Mouse (Mus musculus): Measurements from ENCODE around the gene Fam160a2.

Gene Fam160a2

DNA sequence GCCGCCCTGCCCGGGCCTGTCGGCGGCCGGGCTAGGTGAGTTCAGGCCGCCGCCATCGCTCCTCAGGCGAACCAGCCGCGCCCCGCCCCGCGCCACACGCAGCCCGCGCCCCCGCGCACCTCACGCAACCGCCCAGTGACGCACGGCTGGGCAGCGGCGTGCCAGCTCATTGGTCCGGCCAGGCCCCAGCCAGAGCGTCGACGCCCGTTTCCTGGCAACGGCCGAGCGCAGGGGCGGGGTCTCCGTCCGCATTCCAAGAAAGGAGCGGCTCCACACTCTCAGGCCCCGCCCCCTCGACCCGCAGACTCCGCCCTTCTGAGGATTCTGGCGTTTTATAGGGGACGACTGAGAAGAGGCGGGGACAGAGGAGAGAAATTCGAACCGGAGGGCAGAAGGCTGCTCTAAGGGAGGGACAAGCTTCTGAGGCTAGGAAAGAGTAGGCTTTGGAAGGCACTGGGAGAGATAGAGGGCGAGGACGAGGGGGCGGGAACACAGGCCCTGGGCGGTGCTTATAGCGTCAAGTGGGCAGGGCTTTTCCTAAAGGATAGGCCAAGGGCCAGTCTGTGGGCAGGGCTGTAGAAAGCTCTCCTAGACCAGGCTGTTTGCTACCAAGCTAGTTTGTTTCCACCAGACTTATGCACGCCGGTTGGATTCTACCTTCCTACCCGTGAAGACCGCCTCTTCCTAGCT, at the start of gene Fam160a2:
Gene Fam160a2, minus strand, starts transcription at position 120 of the 690 bp plus-strand sequence.
- peak; percentile 100 for DNase-seq

DNA sequence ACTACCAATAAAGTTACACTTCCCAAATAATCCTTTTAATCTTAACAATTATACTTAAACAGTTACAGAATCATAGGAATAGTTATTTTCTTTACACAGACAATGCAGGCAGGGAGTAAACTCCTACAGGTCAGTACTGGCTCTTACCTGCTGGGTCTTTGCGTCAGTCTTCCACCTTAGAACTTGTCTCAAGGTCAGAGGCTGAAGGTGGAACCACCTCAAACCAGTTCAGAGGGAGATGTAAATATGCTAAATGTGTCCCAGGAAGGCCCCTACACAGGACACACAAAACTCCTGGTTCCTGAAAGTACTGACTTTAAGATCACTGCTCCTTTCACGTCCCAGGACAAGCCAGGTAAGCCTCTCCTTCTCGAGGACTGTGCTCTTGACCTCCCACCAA, 45.2 kb upstream of the Fam160a2 start:
- DNase-seq = no peak

DNA sequence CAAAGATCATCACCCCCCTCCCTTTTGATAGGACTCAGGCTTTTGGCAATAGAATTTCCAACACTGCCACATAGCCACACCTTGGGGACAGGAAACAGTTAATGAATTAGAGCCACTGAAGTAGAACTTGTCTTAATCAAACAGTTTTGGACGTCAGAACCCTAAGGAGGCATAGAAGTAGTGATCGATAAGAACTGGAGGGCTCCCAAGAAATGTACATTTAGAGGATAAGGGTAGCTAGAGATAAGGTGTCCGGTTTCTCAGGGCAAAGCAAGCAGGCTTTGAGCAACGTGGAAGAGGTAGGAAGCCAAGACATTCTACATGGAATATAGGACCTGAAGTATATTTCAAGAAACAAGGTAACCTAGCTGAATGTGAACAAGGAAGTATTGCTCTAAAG, 41.6 kb upstream of the Fam160a2 start:
- no peak for DNase-seq

DNA sequence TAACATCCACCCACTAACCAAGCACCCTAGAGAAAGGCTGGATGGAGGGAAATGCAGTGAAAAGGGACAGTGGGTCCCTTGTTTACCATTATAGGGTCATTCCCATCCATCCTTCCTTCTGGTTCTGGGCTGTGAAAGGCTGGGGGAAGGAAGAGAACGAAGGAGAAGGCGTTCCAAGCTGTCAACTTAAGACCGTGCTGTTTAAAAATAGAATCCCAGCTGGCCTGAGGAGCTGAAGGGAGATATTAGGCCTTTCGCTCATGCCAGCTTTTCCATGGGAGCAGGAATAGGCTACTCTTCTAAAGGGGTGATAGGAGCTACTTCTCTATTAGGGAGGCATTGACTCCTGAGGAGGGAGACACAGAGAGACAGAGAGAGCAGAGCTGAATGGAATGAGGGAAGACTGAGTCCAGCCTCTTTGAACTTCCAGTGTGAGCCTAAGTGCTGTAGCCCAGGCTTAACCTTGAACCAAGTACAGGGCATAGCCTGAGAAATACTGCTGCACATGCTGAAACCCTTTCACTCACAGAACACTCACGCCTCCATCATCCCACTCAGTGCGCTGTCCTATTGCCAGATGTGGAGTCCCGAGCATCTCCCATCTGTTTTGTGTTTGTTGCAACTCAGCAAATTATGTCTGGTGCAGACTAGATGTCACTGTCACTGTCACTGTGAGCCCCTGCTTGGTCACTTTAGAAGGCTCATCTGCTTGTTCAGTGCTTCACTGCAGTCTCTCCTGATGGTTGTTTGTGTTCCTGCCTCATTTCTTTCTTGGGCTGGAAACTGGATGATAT, 38.3 kb upstream of the Fam160a2 start:
- DNase-seq = peak; percentile 21

DNA sequence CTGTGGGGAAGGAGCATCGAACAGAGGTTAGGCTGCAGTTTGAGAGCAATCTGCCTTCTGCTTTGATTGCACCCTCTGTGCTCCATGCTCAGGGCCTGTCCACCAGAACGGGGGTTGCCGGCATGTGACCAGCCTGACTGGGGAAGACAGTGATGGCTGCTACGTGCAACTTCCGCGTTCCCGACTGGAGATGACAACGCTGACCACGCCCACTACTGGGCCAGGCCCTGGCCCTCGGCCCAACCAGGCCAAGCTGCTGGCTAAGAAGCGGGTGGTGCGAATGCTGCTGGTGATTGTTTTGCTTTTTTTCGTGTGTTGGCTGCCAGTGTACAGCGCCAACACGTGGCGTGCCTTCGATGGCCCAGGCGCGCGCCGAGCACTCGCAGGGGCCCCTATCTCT, 34.9 kb upstream of the Fam160a2 start:
- DNase-seq = peak; percentile 49

DNA sequence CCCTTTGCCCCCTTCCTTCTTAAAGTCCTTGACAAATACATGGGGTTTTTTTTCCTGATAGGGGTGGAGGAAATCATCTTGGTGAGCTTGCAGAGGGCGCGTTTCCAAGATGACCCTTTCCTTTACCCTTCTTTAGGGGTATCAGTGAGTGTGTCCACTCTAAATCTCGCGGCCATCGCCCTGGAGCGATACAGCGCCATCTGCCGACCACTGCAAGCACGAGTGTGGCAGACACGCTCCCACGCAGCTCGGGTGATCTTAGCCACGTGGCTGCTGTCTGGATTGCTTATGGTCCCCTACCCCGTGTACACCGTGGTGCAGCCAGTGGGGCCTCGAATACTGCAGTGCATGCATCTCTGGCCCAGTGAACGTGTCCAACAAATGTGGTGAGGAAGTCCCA, 34.0 kb upstream of the Fam160a2 start:
- no peak for DNase-seq

DNA sequence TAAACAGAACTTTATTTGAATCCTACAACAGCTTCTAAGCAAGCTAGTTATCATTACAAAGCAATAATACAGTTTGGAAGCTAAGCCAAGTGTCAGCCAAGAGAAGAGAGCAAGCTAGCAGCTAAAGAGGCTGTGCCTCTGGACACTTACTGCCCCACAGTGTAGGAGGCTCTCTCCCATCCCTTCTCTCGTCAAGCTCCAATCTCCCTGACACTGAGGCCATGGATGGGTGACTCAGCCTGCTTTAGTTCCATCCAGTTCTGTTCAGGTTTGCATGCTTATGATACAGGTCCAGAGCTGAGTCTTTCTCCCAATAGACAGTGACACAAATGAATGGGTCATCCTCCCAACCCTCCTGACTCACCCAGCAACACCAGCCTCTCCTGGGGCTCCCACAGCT, 32.2 kb upstream of the Fam160a2 start:
- no peak for DNase-seq

DNA sequence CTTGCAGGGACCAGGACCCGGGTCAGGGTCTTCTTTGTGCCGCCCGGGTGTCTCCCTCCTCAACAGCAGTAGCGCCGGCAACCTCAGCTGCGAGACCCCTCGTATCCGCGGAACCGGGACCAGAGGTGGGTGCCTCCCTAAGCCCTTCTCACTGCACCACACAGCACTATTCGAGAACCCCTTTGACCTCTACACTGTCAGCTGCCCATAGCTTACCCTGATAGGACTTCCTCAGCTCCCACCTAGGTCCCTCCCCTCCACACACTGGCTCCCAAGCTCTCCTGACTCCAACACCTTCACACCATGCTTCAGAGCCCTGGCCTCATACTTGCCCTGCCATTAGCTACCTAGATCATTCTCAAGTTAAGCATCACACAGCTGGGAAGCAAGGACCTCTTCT, 26.2 kb upstream of the Fam160a2 start:
- no peak for DNase-seq

DNA sequence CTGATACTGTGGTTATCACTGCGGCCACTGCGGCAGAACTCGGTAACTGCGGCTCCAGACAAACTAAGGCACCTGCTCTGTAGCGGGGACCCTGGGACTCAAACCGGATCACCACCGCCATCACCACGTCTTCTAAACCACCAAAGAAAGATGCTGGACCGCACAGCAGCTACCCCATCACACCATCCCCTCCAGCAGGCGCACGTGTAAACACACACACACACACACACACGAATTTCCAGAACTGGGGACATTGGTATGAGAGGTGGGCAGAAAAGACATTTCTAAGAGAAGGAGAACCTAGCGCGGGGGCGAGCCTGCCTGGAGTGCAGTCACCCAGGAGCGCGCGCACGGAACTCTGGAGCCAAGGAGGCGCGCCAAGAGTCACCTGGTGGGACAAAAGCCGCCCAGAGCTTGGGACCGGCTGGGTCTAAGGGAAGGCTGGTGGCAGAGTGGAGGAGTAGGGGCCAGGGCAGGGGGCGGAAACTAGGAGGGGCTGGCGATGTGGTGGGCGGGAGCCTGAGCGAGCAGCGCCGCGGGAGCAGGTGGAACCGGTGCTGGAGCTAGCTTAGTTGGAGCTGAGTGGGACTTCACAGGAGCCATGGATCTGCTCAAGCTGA, 25.7 kb upstream of the Fam160a2 start, which contains the start of gene Cckbr:
Gene Cckbr, plus strand, starts transcription at position 308 of the 620 bp plus-strand sequence.
- no peak for DNase-seq

DNA sequence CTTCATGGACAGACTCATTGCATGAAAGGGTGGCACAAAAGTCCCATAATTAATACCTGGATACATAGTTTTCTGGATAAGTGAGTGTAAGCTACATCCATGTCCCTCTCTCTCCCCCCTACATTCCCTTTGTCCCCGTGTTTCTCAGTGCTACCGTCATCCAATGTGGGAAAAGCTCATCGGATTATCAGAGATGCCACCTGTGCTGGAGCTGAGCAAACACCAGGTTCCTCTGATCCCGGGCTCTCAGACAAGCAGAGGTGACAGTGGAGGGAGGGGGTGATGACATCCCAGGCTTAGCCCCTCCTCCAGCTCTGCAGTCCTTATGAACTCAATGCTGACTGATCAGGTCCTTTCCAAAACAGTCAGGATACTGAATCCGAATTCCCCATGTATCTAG, 24.5 kb upstream of the Fam160a2 start:
- DNase-seq = no peak

DNA sequence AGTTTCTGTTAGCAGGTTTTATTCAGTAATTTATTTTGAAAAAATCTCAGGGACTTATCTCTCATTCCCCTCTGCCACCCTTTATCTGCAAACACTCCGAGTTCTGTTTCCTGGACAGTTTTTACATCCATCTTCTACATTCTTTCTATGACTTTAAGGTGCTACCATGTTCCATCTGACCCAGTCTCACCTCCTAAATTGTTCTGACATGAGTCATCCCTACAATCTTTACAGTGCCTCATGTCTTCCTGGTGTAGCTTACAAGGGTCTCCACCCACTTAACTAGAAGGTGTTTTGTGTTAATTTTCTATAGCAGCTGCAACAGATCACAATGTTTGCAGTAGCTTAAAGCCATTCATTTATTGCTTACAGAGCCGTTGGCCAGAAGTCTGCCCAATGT, 21.0 kb upstream of the Fam160a2 start:
- DNase-seq = no peak

DNA sequence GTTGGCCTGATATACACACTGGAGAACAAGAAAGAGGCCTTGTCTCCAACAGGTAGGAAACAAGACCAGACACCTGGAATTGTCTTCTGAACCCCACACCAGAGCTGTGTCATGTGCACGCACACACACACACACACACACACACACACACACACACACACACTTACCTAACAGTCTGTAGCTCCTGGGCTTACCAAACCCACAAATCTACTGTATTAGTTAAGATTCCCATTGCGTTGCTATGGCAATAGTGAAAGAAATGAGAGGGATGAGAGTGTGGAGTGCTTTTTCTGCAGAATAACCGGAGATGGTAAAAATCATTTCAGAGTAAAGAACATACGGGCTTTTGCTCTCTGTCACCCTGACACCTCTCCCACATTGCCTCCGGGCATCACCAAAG, 18.3 kb upstream of the Fam160a2 start:
- no peak for DNase-seq

DNA sequence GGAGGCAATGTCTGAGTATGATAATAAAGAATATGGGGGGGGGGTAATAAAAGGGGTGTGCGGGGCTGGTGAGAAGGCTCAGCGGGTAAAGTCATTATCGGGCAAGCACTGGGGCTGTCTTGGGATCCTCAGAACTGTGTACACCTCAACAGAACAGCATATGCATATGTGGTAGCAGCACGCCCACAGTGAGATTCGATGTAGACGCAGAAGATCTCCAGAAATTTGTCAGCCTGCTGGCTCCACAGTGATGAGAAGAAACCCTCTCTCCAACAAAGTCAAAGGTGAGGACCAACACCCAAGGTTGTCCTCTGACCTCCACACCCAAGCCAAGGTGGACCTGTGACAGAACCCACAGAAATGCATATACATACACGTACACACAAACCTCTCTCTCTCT, 16.7 kb upstream of the Fam160a2 start:
- no peak for DNase-seq

DNA sequence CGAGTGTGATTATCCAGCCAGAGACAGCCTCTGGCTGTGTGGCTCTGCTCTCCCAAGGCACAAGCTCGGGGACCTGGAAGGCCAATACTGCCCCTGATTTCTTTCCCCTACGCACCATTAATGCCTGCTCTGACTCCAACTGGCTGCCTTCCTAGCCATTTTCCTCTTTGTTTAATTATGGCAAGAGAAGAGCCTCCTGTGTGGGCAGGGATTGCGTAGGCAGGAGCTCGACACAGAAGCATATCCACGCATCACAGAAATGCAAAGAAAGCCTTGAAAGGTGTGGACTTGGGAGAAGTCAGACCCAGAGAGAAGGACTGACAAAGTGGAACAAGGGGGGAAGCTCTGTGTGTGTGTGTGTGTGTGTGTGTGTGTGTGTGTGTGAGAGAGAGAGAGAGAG, 14.5 kb upstream of the Fam160a2 start:
- DNase-seq = no peak

DNA sequence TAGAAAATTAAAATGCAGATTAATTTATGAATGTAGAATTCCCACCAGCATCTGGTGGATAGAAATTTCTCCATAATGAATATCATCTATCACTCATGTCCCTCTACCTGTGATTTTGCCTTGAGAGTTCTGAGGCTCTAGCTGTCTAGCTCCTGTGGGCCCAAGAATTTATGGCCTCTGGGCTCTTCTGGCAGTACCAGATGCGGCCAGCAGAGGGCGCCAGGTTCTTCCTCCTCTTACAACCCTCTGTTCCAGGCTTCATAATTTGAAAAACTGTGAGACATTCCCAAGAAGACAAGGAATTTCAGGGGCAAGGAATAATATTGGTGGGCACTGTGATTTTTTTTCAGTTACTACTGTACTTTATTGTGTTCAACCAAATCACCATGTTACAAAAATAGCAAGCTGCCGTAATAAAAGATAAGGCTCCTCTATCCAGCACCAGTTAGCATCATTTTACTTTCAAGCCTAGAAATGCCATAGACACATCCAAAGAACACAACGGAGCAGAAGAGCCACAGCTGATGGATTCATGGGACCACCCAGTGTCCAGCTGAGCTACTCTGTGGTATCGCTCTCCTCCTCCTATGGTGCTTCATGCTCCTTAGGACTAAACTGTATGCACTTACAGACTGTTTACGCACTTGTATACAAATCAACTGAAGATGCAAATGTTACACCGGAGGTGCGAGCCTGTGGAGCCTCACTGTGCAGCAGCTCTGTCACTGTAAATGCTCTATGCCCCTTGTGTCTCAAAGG, 12.2 kb upstream of the Fam160a2 start:
- peak; percentile 81 for DNase-seq

DNA sequence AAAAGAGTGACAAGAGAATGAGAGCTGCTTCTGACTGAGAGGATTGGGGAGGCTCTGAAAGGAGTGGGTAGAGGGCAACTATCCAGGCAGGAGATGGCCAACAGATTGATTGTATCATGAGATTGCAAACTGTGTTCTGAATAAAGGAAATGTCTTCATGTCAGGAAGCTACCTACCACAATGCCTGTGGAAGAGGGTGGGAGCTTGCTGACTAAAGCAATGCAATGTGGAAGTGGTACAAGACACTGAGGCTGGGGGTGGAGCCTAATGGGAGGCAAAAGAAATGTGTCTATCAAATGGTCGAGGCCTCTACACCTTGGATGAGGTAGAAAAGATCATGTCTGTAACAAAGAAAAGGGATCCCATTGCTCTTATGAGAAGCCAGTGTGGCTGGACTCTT, 6.5 kb upstream of the Fam160a2 start:
- DNase-seq = no peak

DNA sequence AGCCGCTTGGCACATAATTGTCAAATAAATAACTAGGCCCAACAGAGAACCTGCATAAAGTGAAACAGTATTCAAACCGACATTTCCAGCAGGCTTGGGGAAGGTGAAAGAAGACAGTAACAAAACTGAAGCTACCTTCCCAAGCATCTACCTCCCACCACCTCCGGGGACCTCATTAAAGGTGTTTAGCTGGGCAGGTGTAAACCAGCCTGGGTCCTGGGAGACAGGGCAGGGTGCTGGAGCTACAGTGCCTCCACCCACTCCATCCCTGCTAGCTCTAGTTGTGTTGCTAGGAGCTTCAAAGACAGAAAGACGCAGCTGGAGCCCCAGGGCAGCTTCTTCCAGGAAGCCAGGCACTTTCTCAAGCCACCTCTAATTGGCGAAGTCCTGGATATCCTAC, 4.4 kb upstream of the Fam160a2 start, which contains the start of gene Cnga4:
Gene Cnga4, plus strand, starts transcription at position 301 of the 400 bp plus-strand sequence.
- DNase-seq = no peak

DNA sequence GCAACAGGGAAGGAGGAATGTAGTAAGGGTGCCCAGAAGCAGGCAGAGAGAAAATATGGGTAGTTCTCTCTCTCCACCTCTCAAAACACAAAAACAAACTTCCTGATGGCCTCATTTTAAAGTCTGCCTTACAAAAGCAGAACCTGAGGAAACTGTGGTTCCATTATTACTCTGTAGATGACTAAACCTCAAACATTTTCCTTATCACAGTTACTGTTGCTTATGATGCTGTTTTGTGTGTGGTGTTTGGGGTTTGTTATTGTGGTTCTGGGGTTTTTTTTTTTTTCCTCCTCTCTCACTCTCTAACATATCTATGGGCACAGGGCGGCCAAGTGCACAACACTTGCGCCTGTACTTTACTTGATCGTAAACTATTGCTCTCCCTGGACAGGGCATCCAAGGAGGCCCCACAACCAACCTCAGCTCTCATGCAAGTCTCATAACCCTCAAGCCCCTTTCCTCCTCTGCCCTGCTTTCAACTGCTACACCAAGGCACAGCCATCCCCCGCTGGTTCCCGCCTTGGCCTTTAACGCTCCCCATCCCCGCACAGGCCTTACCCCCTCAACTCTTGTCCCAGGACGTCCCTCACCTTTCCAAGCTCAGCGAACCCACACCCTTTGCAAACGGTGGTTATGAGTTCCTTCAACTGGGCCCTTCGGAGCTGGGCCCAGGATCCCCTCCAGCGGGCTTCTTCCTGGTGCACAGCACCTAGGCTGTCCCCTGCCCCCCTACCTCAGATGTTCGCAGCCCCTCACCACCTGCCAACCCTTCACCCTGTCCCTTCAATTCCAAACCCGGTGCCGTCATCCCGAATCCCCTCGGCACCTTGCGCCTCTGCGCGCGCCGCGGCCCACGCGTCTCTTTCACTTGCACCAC, 558 bp downstream of the Fam160a2 start:
- DNase-seq = no peak

DNA sequence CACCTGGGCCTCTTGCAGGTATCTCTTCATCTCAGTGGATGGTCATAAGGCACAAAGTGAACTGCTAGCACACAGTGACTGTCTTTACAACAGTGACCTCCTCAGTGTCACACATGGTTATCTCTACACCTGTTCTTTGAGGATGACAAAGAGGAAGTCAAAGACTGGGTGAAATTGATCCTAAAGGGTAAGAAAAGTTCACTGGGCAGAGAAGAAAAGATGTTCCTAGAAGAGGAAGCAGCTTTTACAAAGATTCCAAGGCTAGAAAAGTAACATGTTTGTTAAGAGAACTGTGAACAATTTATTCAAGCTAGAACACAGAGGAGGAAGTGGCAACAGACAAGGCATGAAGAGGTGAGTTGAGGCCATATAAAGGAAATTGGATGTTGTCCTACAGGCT, 3.7 kb downstream of the Fam160a2 start:
- DNase-seq = no peak

DNA sequence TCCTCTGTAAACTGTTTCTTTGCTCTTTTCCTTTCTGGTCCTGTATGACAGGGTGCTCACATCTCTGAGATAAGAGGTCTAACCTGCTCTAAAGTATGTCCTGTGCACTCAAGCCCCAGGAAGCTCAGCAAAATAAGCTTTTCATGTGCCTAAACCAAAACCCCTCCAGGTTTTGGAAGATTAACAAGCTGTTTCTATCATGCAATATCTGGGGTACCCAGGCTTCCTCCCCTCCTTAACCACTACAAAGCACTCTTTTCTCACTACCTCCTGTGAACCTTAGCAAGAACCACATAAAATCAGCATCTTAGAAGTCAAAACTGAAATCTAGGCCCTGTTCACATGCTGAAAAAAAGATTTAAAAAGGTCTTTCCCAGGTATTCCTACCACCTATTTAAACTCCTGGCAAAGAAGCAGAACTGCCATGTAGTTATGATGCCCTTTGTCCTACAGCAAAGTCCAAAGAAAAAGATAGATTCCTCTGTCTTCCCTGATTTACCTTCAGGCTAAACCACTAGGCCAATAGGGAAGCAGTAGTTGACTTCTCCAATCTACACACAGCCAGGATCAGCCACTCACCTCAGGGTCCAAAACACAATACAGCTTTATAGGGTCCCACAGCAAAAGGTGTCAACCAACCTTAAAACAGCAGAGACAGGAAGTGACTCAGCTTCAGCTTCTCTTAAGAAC, 4.6 kb downstream of the Fam160a2 start:
- no peak for DNase-seq

DNA sequence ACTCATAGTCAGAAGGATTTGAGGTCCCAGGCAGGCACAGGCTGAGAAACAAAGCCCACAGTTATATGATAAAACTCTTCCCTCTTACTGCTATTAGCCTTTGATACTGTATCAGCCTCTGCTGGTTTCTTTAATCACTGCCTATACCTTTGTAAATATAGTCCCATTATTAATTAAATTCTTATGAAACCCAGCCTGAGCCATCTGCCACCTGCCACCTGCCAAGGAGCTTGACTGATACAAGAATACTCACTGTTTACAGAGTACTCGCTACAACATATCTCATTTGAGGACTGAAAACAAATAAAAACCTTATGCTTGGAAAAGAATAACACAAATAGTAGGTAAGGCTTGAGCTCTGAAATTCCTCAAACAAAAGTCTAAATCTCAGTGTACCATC, 5.2 kb downstream of the Fam160a2 start:
- no peak for DNase-seq

DNA sequence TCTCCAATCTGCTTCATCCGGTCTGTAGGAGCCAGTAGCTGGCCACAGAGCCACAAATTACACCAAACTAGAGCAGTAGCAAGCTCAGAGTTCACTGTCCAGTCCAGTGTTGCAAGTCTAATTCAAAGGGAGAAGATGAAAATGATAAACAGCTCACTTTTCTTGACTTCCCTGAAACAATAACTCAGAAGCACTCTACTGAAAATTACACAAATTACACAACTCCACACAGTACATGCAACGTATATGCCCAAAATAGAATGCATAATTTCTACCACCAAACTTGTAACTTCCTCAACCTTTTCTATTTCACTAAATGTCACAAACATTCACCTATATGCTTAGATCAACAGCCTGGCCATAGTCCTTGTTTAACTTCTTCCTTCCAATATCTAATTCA, 9.6 kb downstream of the Fam160a2 start:
- no peak for DNase-seq

All from lung, postnatal 10 days (tissue).